Mouse (Mus musculus): ENCODE data around the gene Tax1bp1.

Tax1bp1 gene

DNA sequence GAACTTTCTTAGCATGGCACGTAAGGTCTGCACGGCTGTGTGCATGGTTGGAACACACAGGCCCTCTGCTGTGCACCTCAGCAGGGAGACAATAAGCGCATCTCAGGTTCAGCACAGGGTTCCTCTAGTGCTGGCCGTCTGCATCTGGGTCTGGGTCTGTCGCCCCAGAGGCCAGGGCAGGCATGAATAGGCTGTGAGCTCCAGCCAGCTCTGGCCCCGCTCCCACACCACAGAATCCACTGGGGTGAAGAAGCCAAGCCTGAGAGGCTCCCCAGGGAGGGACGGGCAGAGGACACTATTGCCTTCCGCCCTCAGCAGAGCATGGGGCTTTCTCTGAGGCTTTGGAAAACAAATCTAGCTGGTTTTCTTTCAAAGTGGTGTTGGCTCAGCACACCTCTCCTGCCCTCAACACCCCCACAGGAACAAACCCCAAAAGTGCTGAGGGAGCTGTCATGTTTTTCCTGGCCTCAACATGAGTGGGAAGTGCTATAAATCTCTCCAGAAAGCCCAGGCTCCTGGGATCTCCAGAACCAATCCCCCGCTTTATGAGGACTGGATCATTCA is 82.6 kb downstream of the Tax1bp1 start:
- DNase-seq (ENCODE audit: low read depth in 2 of 2, low spot score in 2 of 2) = no peak

- no peak for DNase-seq (ENCODE audit: low read depth in 2 of 2, low spot score in 2 of 2)
Observed at GRCm38 (mm10) chr6:52796691-52797090, 83.2 kb downstream of the Tax1bp1 start.

- no peak for DNase-seq (ENCODE audit: low read depth in 2 of 2, low spot score in 2 of 2)
Observed at GRCm38 (mm10) chr6:52797252-52797800, 83.8 kb downstream of the Tax1bp1 start.

GRCm38 (mm10) chr6:52802181-52802580 is 88.7 kb downstream of the Tax1bp1 start:
- no peak for DNase-seq (ENCODE audit: low read depth in 2 of 2, low spot score in 2 of 2)

DNA sequence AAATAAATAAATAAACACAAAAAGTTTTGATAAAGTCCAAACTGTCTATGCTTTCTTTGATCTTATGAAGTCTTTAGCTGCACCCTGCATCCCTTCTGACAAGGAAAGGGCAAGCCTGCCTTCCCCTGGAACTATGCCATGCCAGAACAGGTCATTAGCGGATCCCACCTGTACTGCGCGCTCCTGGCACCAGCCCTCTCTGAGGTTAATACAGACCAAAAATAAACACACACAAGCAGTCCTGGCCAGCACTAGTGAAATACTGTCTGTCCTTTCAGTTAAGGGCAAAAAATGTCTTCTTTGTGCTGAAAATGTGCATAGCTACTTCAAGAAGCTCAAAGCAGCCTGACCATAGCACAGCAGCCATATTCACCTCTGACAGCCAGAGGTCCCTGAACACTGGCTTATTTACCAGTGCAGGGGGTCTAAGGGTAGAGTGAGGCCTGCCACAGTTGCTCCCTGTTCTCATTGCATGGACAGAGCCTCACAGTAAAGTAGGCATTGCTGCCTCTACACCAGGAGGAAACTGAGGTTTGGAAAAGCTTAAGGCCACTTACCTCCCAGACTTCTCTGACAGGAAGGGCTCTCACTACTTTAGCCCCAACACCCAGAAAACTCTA is 91.8 kb downstream of the Tax1bp1 start:
- no peak for DNase-seq (ENCODE audit: low read depth in 2 of 2, low spot score in 2 of 2)
